Mouse (Mus musculus): ENCODE measurements at regions not wholly inside any gene's neighbourhood (a gene's known extent, or its start where the extent isn't known, plus 50 kb on each side); places are given as distances from the start of the nearest gene placed in this dataset.

GRCm38 (mm10) chr2:133020173-133020837 is 74.6 kb upstream of the Fermt1 start:
- DNase-seq = peak; percentile 89 to 92

- DNase-seq = no peak
Measured at GRCm38 (mm10) chr2:133021244-133021643, 75.5 kb upstream of the Fermt1 start.

GRCm38 (mm10) chr2:133027038-133027437 is 81.3 kb upstream of the Fermt1 start:
- no peak for DNase-seq

DNA sequence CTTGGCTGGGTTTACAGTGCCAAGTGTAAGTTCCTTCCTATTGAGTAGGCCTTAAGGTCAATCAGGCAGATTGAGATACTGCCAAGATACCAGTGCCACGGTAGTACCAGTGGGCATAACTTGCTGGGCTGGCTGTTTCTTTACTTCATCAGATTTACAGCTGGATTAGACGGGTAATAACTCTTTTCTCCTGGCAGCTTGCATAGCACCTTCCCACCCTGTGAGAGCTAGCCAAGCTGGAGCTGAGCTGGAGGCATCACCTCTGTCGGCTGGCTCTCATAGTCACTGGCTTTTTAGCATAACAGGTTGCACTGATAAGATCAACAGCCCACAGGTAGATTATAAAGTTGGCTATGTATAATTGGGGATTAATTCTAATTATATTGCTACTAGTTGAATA is 89.7 kb upstream of the Fermt1 start:
- DNase-seq = no peak

DNA sequence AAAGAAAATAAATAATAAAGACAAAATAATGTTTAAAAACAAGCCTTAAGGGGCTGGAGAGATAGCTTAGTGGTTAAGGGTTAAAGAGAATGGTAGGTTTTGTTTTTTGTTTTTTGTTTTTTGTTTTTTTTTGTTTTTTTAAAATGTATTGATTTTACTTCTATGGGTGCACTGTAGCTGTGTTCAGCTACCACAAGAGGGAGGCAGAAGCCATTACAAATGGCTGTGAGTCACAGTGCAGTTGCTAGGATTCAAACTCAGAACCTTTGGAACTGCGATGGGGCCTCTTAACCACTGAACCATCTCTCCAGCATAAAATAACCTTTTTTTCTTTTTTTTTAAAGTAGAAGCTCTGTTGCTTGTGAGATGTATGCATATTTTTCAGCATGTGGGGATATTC is 95.0 kb upstream of the Fermt1 start:
- DNase-seq = no peak

DNA sequence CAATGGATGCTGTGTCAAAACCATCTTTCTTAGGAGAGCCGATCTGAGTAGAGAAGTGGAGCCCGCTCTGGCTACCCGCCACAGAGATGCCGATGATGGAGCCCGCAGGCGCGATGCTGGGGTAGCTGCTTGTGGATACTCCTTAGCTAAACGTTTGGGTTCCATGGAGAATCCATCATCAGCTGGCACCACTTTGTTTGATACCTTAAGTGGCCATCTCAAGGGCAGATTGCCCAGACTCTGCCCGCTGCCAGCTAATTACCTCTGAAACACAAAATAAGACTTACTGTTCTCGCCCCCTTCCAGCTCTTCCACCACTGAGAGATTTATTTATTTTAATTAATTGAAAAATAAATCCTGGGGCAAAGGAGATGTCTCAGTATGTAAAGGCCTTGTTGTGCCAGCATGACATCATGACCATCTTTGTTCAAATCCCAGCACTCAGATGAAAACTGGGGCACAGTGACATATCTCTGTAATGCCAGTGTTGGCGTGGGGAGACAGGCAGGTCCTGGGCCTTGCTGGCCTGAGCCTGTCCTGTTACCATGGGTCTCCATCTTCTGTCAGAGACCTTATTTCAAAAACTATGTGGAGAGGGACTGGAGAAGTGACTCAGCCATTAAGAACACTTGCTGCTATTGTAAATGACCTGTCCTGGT is 132.1 kb upstream of the Fermt1 start:
- DNase-seq = peak; percentile 63 to 73

DNA sequence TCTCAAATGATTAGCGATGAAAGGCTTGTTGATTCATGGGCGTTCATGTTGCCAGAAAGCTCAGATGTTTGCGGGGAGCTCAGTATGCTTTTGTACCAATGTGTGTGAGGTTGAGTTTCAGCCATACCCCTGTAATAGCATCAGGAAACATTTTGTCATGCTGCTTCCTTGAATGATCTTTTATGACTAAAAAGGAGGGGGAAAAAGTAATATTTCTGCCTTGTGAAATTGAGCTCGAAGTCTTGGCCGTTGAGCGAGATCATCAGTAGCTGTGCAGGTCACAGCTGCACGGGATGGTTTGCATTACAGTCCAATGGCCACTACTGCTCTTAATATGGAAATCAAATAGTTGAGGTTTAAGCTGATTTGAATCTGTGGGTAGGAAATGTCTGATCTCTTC is 145.3 kb upstream of the Fermt1 start:
- DNase-seq = no peak

DNA sequence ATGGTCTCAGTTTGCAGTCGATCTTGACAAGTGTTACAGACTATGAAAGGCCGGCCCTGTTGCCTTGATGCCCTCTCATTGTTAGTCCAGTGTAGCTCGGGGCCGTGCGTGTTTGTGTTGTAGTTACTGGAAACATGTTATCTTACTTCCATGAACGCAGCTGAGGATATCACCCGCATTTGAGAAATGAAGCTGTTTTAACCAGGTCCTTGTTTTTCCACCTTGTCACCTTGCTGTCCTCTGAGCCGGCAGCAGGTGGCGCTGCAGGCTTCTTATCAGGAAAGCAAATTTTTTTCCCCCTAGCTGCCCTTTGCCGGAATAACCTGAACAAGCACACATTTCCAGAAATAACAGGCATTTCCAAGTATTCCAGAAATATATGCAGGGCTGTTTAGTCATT is 167.9 kb upstream of the Fermt1 start:
- peak; percentile 85 to 89 for DNase-seq

GRCm38 (mm10) chr2:133118651-133119050 is 172.9 kb upstream of the Fermt1 start:
- DNase-seq = peak; percentile 17 to 38

- DNase-seq = peak; percentile 15 to 17
Measured at GRCm38 (mm10) chr2:133125212-133125801, 179.6 kb upstream of the Fermt1 start.

GRCm38 (mm10) chr2:133134878-133135277 is 189.2 kb upstream of the Fermt1 start:
- DNase-seq = no peak

- DNase-seq = no peak
Measured at GRCm38 (mm10) chr2:133138877-133139276, 193.2 kb upstream of the Fermt1 start.

DNA sequence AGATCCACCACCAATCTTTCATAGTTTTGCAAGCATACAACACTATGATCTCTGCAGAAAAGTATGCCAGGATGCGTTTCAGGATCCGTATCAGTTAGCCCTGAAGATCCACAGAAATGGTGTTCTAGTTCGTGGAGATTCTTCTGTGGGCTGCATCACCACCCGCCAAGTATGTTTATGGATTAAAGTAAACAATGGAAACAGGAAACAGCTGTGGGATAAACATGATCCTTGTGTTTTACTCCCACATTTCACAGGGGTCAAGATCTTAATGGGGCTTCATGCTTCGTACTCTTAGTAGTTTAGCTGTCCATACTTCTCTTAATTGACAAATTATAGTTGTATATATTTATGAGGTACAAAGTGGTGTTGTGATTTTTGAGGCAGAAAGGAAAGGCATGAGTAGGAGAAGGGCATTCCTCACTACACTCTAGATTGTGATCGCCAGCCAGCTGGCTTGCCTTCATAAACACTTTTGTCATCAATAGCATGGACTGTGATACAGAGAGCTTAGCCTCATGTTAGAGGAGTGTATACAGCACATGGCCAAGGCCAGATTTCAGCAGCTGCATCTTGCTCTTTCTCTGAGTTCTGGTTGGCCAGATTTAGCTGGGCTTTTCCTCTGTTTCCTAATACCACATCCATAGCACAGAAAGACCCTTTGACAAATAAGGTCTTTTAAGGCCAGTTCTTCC is 195.8 kb upstream of the Fermt1 start:
- DNase-seq = no peak

- DNase-seq = no peak
Measured at GRCm38 (mm10) chr2:133152461-133152860, 206.8 kb upstream of the Fermt1 start.

DNA sequence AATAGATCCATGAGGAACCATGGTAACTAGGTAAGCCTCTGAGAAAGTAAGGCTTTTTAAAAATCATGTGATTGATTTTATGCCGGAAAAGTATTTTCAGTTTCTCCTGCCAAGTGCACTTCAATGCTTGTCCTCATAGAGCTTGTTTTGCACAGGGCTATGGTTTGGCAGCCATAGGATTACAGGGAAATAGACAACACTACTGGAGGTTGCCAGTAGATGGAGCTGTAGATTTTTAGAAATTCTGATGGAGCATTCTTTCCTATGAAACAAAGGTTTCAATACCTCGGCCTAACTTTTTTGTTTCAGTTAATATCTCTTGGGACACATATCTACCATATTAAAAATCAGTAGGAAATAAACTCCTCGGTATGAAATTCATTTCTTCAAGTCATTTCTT is 210.8 kb upstream of the Fermt1 start:
- DNase-seq = peak; percentile 11 to 15

- DNase-seq = peak in 1 of 2 experiments; percentile 4
Measured at GRCm38 (mm10) chr2:133158206-133158605, 212.5 kb upstream of the Fermt1 start.

- no peak for DNase-seq
Measured at GRCm38 (mm10) chr2:133159398-133159797, 213.7 kb upstream of the Fermt1 start.

DNA sequence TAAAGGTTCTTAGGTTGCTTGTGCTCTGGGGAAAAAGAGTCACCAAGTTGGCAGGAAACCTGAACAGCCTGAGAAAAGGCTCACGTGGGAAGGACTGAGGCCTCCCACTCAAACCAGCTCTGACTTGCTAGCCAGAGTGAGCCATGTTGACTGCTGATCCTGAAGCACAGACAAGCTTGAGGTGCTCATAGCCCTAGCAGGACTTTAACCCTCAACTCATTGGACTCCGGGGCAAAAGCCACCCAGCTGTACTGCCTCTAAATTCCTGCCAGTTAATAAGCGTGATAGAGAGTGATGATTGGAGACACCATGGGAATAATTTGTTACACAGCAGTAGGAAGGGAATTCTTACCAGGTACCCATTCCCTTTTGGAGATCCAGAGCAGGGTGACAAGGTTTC is 230.7 kb upstream of the Fermt1 start:
- no peak for DNase-seq

GRCm38 (mm10) chr2:133181216-133181615 is 235.5 kb upstream of the Fermt1 start:
- DNase-seq = peak in 1 of 2 experiments; percentile 4

DNA sequence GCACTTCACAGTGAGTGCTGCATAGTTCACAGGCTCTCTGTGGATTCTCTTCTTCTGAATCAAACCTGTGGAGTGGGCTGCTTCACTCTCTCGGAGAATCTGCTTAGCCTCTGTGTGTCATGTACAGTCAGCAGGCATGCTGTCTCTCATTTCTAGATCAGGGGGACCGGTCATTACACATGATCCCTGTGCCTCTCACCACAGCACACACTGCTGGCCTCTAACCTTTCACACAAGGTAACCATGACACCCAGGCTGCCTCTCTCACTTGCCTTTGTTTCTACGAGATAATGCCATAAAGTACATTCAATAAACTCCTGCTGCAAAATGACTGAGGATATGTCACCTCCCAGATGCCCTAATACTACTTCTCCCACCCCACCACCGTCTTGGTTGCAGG is 237.2 kb upstream of the Fermt1 start:
- DNase-seq = no peak

- no peak for DNase-seq
Measured at GRCm38 (mm10) chr2:133204295-133204866, 258.7 kb upstream of the Fermt1 start.

GRCm38 (mm10) chr2:133208498-133208897 is 262.8 kb upstream of the Fermt1 start:
- no peak for DNase-seq

Data from cerebellum, postnatal 10 days (tissue).